Mouse (Mus musculus) adrenal gland, postnatal 14 days (tissue): ENCODE results near the gene Mtap. TPM values are rescaled to one million over a fixed set of nuclear protein-coding genes. Genes with fewer than 3 reads are reported as not detected.

ENCODE experiments used
- DNase-seq: peaks from one replicate; pipeline ENCODE4 v3.0.0; 2021; ENCODE audit warnings: mixed read lengths
- total RNA-seq: library from RNA; stranded (reverse); gene quantifications from 2 replicates; pipeline ENCODE4 v1.2.3, GENCODE M21; 2021

Mtap gene
- total RNA-seq, 1 experiment from 2014 or later, result 30.8 TPM

GRCm38 (mm10) chr4:89212178-89212577 lies 75.3 kb downstream of the Mtap start:
- DNase-seq, result no peak

Other genes with a start within 250 kb of the Mtap start
- gene Cdkn2a, start 157.5 kb downstream of the Mtap start, total RNA-seq, result 2.1 and 2.2 TPM in 2 replicates
- gene Cdkn2b, start 173.9 kb downstream of the Mtap start, total RNA-seq, result 3.0 and 3.8 TPM in 2 replicates